Mouse (Mus musculus): ENCODE data around the gene Col4a6.

- TF ChIP-seq POLR2A (IDR thresholded peaks at IDR 0.05; ENCODE audit: insufficient read depth, low read depth, low read length): no peak
- TF ChIP-seq CTCF (IDR thresholded peaks at IDR 0.05): no peak
- no peak for TF ChIP-seq EP300 (IDR thresholded peaks at IDR 0.05; ENCODE audit: insufficient read depth, low read depth, low read length)
These were observed 181.0 kb downstream of the Col4a6 start for GRCm38 (mm10) chrX:141292702-141293462.

Measured in heart, adult 2 months (tissue).